Mouse (Mus musculus): ENCODE measurements around the gene Slit1.

DNA sequence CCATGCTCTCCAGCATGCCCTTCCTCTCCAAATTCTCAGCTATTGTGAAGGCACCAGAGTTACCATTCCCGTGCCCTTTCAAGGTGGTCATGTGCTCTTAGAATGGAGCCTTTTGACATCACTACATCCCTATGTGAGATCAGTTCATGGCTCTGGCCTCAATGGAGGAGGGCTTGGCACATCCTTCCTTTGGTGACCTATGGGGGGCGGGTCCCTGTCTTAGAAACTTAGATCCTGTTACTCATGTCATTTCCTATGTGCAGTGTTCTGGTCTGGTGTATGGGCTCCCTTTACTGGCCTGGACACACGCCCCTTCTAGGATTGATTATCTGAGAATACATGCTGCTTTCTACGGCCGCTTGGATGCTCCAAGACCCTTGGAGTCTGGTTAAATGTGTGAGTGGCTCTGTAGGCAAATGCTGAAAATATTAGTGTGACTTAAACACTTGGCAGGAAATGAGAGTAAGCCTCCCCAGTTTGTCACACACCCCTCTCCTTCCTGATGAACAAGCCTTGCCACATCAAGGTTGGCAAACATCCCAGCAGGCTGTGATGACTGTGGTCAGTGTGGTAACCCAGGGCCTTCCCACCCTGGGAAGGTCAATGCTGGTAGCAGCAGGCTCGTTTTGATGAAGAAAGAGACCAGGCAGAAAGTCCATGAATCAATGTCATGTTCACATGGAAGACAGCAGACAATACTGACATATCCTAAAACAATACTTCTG is 146.1 kb downstream of the Slit1 start:
- TF ChIP-seq GATA1 (IDR thresholded peaks at IDR 0.05; ENCODE audit: low read length) (no peak), TAL1 (IDR thresholded peaks at IDR 0.05; ENCODE audit: low read length) (no peak)
